8 mouse cellular contexts compared by ENCODE assay signal in genomic region chr2:118540691-118541117, GRCm38 (mm10). TPM values are rescaled to one million over a fixed set of nuclear protein-coding genes. Genes with fewer than 3 reads are reported as not detected.
DNase-seq lines count a peak whose midpoint lies in the region; ATAC-seq lines count a peak whose summit lies in the region.

No protein-coding gene starts in this region.

- H3K27me3 ChIP-seq in heart, embryonic 10.5 days (ENCODE audit: insufficient read depth, poor library complexity, severe bottlenecking): no peaks in the 10 kb centered on the region
- no peaks in the 10 kb centered on the region for H3K27me3 ChIP-seq in kidney, embryonic 16.5 days (ENCODE audit: insufficient read depth, low read length)
- no peaks in the 10 kb centered on the region for H3K27me3 ChIP-seq in forebrain, embryonic 13.5 days

- peaks cover 4% of the 10 kb centered on the region; the same call in 1 of the 2 replicates for H3K36me3 ChIP-seq in heart, embryonic 10.5 days
- H3K36me3 ChIP-seq in kidney, embryonic 16.5 days (ENCODE audit: insufficient read depth, low read length): peaks cover 9% of the 10 kb centered on the region
- H3K36me3 ChIP-seq in forebrain, embryonic 13.5 days (ENCODE audit: poor library complexity, severe bottlenecking): 0 out of 2 replicates have a peak, but pooled peaks cover 2% of the 10 kb centered on the region

- H3K9ac ChIP-seq in kidney, embryonic 16.5 days (replicated peaks; ENCODE audit: low read length): peak overlapping the region; percentile 45
- H3K9ac ChIP-seq in forebrain, embryonic 13.5 days: no peak overlapping the region

- no peak for DNase-seq in frontal cortex, postnatal 10 days (ENCODE audit: low spot score in 2 of 2)
- peak; percentile 93 for DNase-seq in brain, adult 2 months (ENCODE audit: low read depth, low spot score)
- DNase-seq in heart, embryonic 10.5 days (ENCODE audit: low spot score): peak; percentile 93
- DNase-seq in lung, postnatal 4 days: peak; percentile 75 to 78
- peak; percentile 58 for DNase-seq in thymus, postnatal 4 days

- H3K4me2 ChIP-seq in kidney, embryonic 16.5 days (replicated peaks; ENCODE audit: low read depth, low read length): no peak overlapping the region
- H3K4me2 ChIP-seq in forebrain, embryonic 13.5 days: no peak overlapping the region

- H3K4me1 ChIP-seq in heart, embryonic 10.5 days: peaks cover 88% of the 10 kb centered on the region
- H3K4me1 ChIP-seq in kidney, embryonic 16.5 days (ENCODE audit: insufficient read depth, low read length): peaks cover 80% of the 10 kb centered on the region
- peaks cover 46% of the 10 kb centered on the region for H3K4me1 ChIP-seq in forebrain, embryonic 13.5 days

- H3K4me3 ChIP-seq in heart, embryonic 10.5 days: peak overlapping the region; percentile 13
- no peak overlapping the region for H3K4me3 ChIP-seq in kidney, embryonic 16.5 days (ENCODE audit: low read length)
- no peak overlapping the region for H3K4me3 ChIP-seq in forebrain, embryonic 13.5 days

- peak overlapping the region; percentile 92 for H3K27ac ChIP-seq in heart, embryonic 10.5 days
- peak overlapping the region; percentile 91 for H3K27ac ChIP-seq in kidney, embryonic 16.5 days (ENCODE audit: low read length)
- no peak overlapping the region for H3K27ac ChIP-seq in forebrain, embryonic 13.5 days

- peak; percentile 51; the same call in 1 of the 2 replicates for ATAC-seq in frontal cortex, adult (ENCODE audit: low TSS enrichment)
- no peak for ATAC-seq in kidney, embryonic 16.5 days (ENCODE audit: low FRiP score, low TSS enrichment)
- no peak for ATAC-seq in forebrain, embryonic 13.5 days

- WGBS in heart, embryonic 10.5 days: 9% methylated on average over 6 of the region's 6 CpGs
- WGBS in kidney, embryonic 16.5 days: 10% methylated on average over 6 of the region's 6 CpGs
- WGBS in forebrain, embryonic 13.5 days: 38% methylated on average over 6 of the region's 6 CpGs

- H3K9me3 ChIP-seq in heart, embryonic 10.5 days: no peaks in the 10 kb centered on the region
- no peaks in the 10 kb centered on the region for H3K9me3 ChIP-seq in kidney, embryonic 16.5 days (ENCODE audit: low read length)
- H3K9me3 ChIP-seq in forebrain, embryonic 13.5 days (replicated peaks): no peaks in the 10 kb centered on the region

RNA-seq across cellular contexts. Expression of gene Bmf, which starts 8.8 kb away (rescaled TPM):
- 2.5 and 3.7 TPM in 2 replicates for polyA plus RNA-seq in heart, embryonic 10.5 days (2016; fragmentation: Nextera tagmentation; extraction: Ambion mirVana)
- 7.6 and 9.9 TPM in 2 replicates for polyA plus RNA-seq in kidney, embryonic 16.5 days (2015; fragmentation: Nextera tagmentation; extraction: Ambion mirVana)
- 1.6 and 2.8 TPM in 2 replicates for polyA plus RNA-seq in forebrain, embryonic 13.5 days (2015; fragmentation: Nextera tagmentation; extraction: Ambion mirVana)

RNA-seq across cellular contexts. Expression of gene Bub1b, which starts 57.3 kb away (rescaled TPM):
- polyA plus RNA-seq in heart, embryonic 10.5 days (2016; fragmentation: Nextera tagmentation; extraction: Ambion mirVana): 101 and 104 TPM in 2 replicates
- polyA plus RNA-seq in kidney, embryonic 16.5 days (2015; fragmentation: Nextera tagmentation; extraction: Ambion mirVana): 102 and 112 TPM in 2 replicates
- 80.7 and 85.2 TPM in 2 replicates for polyA plus RNA-seq in forebrain, embryonic 13.5 days (2015; fragmentation: Nextera tagmentation; extraction: Ambion mirVana)

Comparison
In these comparisons a context has a peak if more than half of its experiments do, and no peak if none do; other contexts are left out.
1. DNase-seq: peak in brain, adult 2 months (single experiment), heart, embryonic 10.5 days (single experiment), lung, postnatal 4 days (2 of 2) and thymus, postnatal 4 days (single experiment); none in frontal cortex, postnatal 10 days (0 of 2).